Mouse (Mus musculus): Measurements from ENCODE around the gene Msln.

Msln gene

DNA sequence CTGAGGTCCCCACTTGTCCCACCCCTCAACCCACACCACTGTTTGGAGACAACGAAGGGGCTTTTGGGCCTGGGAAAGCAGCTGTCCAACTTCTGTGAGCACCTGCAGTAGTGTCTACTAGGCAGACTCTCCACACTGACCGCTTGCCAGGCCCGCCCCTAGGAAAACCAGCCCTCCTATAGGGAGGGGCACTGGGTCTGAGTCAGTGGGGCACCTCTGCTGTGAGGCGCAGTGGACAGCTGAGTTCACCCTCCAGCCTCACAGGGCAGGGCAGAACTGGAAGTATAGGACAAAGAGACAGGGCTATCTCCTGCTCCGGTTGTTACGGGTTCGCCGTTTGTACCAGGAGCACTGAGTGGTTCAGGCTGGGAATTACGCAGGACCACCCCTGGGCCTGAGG is at the start of gene Msln:
Msln (minus strand) TSS at position 138 of the 400 bp plus-strand sequence.
- DNase-seq (ENCODE audit: low spot score in 2 of 2), result no peak

DNA sequence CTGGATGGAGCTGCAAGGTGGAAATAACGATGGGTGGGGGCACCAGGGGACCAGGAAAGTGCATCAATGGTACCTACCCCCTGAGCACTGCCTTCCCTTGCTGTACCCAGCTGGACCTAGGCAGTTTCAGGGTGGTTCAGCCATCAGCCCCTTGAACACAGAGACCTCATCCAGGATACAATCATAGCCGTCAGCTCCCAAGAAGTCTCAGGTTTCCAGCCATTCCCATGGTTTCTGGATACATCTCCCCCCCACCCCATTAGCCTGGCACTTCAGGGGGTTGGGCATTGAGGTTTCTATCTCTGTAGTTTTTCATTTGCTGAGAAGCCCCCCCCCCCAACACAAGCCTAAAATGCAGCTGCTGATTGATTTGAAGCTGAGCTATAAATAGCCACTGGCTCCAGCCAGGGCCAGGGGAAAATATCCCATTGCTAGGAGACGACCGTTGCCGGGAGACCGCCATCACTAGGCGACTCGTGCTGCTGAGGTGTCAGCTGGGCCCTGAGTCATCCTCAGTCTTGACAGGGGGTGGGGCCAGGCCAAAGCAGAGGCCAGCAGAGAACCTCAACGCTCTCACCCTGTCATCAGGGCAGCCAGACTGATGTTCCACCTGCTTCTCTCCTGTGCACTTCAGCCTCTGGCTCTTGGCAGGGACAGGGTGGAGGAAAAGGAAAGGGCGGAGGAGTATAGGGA is 48.8 kb upstream of the Msln start:
- peak; percentile 79 to 88 for DNase-seq (ENCODE audit: low spot score in 2 of 2)

DNA sequence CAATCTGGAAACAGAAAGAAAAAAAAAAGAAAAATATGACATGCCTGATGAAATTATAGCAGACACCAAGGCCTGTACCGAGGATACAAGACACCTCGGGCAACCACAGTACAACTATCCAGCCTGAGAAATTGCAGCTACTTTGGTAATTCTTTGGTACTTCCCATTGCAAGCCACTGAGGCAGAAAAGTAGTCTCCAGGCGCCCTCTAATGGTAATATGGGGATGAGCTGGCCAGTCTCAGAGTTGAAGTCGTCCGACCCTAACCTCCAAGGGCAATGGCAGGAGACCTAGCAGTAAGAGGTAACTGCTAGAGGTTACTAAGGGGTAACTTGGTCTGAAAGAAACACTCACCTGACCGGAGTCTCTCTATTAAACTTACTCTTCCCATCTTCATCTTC is 46.9 kb upstream of the Msln start:
- DNase-seq (ENCODE audit: low spot score in 2 of 2), result peak in 1 of 2 experiments; percentile 84

DNA sequence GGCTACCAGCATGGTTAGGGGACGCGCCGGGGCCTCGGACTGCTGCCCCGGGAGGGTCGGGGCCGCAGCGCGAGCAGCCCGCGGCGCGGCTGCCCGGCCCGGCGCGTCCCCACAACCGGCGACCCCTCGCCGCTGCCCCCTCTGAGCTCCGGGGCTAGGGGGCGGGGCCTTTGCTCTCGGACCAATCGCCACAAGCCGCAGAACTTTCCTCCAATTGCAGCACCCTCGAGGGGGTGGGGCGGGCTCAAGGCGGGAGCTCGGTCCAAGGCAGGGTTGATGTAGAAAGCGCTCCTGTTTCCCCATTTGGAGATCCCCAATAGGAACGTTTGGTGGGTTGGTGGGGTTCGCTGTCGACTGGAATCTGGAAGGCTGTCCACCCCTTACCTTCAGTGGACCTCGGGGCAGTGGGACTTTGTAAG is 42.8 kb upstream of the Msln start, which contains the start of gene Metrn:
Metrn (minus strand) TSS at position 186 of the 419 bp plus-strand sequence.
- DNase-seq (ENCODE audit: low spot score in 2 of 2), result peak in 1 of 2 experiments; percentile 67

DNA sequence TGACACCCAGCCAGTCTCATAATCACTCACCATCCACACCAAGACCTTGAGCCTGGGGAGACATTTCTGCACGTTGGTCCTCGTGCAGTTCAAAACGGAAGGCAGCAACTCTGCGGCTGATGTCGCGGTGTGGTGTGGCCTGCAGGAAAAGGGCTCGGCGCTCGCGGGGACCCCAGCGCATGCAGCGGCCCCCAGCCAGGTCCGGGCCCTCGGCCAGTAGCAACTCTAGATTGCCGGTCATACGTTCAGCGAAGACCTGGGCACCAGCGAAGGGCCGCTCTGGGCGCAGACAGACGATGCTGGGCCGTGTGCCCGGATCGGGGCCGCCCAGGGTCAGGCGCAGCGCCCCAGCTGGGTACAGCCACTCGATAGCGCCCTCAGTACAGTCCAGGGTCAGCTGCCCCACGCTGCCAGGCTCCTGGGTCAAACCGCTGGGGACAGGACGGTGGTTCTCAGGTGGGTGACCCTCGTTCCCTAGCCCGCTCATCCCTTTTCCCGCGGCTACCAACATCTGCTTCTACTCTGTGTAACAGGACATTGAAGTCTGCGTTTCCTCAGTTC is 42.1 kb upstream of the Msln start:
- DNase-seq (ENCODE audit: low spot score in 2 of 2), result no peak

DNA sequence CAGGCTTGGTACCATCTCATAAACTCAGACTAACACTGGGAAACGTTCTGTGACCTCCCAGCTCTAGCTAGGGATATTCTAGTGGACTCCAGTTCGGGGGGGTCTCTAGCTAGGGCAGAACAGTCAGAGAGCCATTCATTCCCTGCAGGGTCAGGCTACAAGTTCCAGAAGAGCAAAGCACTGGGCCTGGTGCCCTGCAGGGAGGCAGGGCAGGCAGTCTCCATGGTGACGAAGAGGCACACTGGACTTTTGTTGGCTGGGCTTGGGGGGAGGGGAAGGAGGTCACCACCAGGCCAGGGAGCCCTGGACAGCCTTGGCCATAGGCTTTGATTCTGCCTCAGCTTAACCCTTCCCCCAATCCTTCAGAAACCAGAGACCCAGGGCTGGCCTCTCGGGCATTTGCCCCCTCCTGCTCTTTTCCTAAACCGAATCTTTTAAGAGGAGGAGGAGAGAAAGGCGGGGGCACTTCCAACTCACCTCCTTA is 41.5 kb upstream of the Msln start, which contains the start of gene AC134908.4:
AC134908.4 (minus strand) TSS at position 51 of the 484 bp plus-strand sequence.
- DNase-seq (ENCODE audit: low spot score in 2 of 2), result peak in 1 of 2 experiments; percentile 63

DNA sequence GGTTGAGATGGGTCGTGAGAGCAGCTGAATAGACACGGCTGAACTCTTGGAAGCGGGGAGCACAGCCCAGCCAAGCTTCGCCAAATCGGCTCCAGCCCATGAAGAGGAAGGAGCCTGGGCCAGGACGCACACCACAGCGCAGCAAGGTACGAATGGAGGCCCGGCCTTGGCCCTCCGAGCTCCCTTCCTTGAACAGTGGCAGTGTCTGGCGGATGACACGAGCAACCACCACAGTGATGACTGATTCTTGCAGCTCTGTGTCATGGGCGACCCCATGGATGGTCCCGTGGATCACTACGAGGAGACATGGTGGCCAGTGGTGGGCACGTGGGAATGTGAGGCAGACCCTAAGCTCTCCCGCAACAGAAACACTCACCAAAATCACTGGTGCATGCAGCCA is 40.8 kb upstream of the Msln start:
- no peak for DNase-seq (ENCODE audit: low spot score in 2 of 2)

DNA sequence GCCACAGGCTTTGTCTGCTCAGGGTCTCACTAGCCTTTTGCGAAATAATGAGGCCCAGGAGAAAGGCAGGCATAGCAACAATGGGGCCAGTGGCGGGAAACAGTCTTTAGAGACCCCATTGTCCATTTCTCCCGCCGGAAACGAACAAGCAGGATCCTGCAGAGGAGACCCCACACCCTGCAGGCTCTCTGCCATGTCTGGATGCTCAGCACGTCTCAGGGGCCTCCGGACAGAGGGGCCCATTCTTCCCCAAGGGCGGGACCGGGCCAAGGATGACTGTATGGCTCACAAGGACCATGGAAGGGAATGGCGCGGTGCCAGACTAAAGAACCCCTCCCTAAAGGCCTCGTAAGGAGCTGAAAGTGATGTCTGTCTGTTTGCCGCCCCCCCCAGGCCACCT is 40.0 kb upstream of the Msln start:
- DNase-seq (ENCODE audit: low spot score in 2 of 2), result no peak

DNA sequence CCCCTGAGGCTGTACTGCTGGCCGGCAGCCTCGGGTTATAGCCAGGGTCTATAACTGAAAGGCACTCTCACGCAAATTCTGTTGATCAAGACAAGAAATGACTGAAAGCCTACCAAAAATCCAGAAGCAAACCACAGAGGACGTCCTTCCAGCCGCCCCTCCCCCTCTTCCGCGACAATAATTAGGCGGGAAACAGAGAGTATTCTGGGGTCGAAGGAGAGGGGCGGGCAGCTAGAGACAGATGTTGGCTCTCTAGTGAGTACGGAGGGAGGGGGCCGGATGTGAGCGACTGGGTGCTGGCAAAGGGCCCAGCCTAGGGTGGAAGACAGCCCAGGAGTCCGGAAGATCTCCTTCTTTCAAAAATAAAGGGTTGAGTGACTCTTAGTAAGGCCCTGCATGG is 38.4 kb upstream of the Msln start, which contains the start of gene Fam173a:
Fam173a (minus strand) TSS at position 287 of the 400 bp plus-strand sequence.
- peak in 1 of 2 experiments; percentile 73 for DNase-seq (ENCODE audit: low spot score in 2 of 2)

DNA sequence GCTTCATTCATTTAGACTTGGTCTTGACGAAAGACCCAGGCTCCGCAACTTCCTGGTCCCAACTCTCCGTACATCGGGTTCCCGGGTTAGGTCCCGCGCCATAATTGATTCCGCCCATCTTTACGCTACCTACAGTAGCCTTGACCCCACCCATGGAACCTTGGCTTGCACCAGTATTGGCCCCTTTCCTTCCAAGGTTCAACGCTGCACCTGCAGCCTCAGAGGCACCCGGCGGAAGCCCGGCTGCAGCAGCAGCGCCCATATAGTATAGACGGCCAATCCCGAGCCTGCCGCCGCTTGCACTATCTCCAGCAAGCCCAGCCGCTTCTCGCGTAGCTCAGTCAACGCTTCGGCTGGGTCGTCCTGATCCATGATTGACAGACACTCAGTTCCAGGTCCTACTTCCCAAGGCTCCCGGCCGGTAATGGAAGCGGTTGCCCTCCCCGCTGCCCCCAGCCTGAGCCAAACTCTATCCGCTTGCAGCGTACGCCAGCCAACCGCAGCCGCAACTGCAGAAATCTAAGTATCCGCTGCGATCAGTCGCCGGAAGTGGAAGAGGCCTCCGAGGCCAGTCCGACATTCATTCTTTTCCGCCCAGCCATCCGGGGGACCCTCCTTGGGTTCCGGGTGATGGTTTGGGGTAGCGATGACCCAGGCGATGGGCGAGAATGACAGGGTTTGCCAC is 37.8 kb upstream of the Msln start:
- peak; percentile 87 to 88 for DNase-seq (ENCODE audit: low spot score in 2 of 2)

DNA sequence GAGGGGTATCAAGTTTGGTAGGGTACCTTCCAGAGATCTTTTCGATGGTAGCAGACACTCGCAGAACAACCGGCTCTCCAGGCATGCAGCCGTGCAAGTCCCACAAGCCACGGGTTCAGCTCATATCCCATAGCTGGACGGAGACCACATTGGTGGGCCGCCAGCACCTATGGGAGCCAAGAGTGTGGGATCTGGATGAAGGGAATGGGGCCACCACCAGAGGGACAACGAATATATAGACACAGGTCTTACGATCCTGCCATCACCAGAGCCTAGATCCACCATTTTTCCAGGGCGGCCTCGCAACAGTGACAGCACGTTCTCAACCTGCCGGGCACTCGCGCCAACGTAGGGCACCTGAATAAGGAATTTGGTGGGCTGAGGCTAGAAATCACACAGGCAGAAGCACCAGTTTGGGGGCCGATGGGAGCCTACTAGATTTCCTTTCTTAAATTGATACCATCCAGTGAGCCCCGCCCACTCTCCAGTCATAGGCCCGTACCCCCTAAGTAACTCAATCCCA is 37.2 kb upstream of the Msln start:
- DNase-seq (ENCODE audit: low spot score in 2 of 2), result no peak

DNA sequence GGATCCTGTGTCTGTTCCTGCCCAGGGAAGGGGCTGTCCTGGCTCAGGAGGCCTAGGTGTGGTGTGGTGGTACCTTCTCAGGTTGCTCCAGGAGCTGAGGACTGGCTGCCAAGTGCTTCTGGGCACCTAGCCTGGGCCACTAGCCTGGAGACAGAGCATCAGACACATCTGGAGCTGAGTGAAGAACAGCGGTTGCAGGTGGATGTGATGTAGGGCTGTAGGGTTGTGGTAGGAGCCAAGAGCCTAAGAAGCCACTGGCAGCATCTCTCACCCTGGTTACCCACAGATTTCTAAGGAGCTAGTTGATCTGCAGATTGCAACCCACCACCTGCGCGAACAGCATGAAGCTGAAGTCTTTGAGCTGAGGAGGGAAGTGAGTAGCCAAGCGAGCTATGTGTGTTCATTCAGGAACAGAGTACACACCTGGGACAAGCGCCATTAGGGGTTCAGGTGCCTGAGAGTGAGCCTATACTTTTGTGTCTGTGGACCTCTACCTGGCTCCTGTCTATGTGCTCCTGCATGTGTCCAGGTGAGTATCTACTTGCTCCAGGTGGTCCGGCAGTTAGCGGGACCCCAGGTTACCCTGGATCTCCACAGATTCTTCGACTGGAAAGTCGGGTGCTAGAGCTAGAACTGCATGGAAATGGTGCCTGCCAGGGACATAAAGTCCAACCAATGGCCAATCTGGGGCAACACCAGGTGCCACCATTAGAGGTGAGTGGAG is 32.8 kb upstream of the Msln start:
- no peak for DNase-seq (ENCODE audit: low spot score in 2 of 2)

DNA sequence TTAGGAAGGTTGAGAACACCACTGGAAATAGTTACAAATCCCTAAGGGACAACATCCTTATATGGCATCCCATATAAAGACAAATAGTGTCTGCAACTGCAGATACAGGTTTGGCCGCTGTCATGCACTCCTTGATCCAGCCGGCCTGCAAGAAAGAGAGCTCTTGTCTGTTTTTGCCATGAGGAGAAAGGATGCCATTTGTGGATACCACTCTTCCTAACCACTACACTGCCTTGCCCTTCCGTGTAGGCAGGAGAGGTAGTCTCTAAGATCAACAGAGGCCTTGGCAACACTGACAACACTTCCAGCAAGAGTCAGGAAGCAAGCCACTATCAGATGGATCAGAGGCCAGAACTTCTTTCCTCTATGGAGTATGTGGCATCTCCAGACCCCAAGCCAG is 32.1 kb upstream of the Msln start, which contains the start of gene Ccdc78:
Ccdc78 (plus strand) TSS at position 301 of the 400 bp plus-strand sequence.
- DNase-seq (ENCODE audit: low spot score in 2 of 2), result no peak

DNA sequence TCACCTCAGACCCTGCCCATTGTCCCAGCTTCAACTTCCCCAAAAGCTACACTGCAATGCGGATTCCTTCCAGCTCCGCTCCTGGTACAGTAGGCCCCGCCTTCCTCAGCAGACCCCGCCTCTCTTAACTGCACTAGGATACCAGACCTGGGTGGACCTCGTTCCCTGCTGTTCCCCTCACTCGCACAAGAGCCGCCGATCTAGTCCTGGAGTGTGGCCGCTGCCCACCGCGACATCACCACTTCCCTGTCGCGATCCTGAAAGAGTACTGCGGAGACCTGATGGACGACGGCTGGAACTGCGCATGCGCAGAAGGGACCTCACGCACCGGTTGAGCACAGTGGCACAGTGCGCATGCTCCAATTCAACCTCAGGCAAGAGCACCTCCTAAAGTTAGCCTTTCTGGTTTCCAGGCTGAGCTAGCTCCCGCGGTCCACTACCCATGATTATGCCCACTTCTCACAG is 31.1 kb upstream of the Msln start, which contains the start of gene Haghl:
Haghl (minus strand) TSS at position 393 of the 465 bp plus-strand sequence.
- DNase-seq (ENCODE audit: low spot score in 2 of 2), result peak; percentile 98

DNA sequence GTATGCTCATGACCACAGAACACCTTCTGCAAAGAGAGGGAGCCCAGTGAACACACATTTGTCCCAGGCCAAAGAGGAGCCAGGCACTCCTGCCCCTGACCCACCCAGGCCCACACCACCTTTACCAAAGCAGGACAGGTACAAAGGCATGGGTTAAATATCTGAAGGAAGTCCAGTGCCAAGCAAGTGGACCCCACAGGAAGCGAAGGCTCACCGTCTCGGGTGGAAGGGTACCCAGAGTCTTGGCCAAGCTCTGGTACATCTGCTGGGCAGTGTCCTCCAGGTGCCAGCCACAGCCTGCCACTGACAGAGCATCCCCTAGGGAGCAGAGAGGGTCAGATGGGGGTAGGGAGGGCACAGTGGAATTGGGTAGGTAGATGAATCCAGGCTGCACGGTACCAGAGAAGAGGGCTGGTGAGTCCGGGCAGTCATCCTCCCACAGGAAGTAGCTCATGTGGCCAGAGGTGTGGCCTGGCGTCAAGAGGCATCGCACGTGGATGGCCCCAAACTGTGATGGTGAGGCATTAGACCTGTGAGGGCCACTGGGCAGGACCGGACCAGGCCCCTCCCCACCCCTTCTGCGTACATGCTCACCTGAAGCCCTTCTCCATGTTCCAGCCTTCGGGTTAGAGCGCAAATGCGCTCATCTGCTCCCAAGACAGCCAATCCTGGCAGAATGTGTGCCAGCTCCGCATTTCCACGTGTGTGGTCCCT is 29.8 kb upstream of the Msln start:
- no peak for DNase-seq (ENCODE audit: low spot score in 2 of 2)

DNA sequence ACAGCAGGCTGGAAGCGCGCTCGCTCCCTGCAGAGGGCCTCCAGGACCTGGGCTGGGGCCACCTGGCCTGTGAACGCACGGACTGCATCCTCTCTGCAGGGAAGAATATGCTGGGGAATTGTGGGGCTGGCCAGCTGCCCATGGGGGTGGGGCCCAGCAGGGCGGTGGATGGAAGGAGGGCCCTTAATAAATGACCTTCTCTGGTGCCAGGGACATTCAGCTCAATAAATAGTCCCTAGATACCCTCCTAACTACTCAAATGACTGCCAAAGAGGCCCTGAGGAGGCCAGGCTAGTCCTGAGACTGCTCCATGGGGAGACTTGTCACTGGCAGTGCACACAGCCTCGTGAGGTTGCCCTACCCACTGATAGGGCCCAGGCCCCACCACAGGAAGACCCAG is 28.9 kb upstream of the Msln start:
- DNase-seq (ENCODE audit: low spot score in 2 of 2), result no peak

DNA sequence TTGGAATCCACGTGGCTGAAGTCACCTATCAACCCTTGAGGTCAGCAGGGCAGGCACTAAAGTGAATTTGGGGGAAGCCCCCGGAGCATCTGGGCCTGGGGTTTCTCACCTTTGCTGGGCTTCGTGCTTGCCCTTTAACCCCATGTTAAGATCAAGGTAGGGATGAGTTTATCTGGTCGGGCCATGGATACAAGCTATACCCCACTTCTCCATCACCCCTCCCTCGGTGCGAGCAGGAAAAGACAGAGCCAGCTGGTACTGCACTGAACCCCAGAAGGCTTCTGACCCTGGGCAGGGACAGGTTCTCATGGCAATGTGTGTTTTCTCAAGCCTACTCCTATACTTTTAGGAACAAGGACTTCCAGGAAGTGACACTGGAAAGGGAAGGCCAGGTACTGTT is 27.2 kb upstream of the Msln start:
- no peak for DNase-seq (ENCODE audit: low spot score in 2 of 2)

DNA sequence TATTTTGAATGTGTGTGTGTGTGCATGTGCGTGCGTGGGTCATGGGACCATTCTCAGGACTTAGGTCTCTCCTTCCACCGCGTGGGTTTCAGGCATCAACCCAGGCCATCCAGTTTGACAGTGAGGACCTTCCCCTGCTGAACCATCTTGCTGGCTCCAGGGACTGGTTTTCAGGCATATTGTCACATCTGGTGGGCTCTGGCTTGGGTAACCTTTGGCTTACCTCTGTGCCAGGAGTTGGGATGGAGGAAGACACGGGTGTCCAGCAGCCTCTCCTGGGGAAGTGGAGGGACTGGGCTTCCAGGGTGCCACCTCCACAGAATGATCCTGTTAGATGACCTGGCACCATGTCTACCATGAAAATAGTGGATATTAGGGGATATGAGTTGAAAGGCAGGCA is 23.8 kb upstream of the Msln start:
- no peak for DNase-seq (ENCODE audit: low spot score in 2 of 2)

DNA sequence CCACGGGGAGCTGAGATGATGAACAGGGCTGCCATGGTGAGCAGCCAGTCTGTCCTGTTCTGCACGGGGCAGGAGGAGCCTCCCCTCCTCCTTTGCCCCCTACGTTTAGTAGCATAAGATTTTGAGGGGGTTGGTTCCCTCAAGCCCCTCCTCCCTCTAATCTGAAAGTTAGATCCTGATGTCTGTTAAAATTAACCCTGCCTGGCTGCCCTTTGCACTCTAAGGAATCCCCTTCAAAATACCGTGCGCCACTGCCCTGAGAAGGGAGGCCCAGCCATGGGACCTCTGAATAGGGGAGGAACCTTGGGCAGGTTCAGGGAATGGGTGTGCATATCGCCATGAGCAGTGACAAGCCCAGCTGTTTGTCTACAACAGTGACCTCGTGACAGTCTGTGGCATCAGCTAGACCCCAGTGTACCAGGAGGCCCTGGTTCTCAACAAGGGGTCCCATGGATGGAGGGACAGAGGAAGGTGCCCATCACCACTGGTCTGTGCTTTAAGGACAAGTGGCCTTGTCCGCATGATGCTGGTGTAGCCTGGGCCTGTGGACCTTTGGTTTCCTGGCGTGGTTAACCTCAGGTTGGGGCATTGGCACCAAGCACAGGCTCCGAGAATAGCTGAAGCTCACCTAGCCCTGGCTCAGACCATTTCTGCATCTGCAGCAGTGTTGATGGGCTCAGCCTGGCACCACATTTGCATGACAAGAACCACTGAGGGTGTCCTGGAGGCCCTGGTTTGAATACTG is 21.3 kb upstream of the Msln start:
- DNase-seq (ENCODE audit: low spot score in 2 of 2), result no peak

DNA sequence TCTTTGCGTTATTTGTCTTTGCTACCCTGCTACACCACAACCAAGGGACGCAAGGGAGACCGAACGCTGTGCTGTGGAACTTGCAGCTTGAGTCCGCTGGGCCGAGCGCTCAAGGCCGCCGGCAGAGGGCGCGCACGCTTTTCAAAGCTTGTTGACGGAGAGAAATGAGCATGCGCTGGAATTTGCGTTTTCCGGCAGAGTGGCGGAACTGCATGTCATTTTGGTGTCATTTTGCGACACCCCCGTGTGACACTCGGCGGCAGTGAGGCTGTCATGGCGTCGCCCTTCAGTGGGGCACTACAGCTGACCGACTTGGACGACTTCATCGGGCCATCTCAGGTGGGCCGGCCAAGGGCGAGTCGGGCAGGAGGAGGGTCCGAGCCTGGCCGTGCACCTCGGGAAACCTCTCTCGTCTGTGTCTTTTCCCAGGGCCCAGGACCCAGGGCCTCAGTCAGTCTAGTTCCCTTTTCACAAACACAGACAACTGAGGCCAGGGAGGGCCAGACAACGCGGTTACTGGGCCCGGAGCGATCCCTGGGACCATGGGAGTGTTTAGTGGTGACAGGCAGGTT is 19.5 kb upstream of the Msln start, which contains the start of gene Narfl:
Narfl (plus strand) TSS at position 228 of the 572 bp plus-strand sequence.
- peak; percentile 99 for DNase-seq (ENCODE audit: low spot score in 2 of 2)

All from frontal cortex, postnatal 36 days (tissue).